Mouse (Mus musculus): ENCODE measurements at regions not wholly inside any gene's neighbourhood (a gene's known extent, or its start where the extent isn't known, plus 50 kb on each side); places are given as distances from the start of the nearest gene placed in this dataset.

DNA sequence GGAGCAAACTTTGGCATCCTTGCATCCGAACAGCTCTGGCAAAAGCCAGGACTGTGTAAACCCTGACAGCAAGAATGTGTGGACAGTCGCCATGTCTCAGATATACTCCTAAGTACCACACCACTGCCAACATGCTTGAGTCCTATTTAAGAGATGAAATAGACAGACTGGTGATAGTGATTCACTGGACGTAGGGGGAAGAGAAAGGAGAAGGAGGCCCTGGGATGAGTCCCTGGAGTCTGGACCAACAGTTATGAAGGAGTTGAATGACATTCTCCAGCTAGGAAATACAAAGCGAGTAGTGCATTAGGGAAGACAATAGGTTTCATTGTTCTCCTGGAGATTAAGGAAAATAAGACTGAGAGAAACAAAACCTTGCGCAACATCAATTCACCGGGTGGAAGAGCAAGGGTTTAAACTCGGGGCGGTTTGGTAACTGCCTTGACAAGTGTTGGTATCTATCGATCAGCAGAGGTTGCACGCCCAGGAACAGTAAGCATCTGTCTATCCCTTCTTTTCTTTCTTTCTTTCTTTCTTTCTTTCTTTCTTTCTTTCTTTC lies 54.3 kb upstream of the Nrbf2 start:
- TF ChIP-seq CTCF (IDR thresholded peaks at IDR 0.05) = no peak
- Histone ChIP-seq H3K4me3 (no peak overlapping the region), H3K27ac (no peak overlapping the region)
- no peak for DNase-seq (ENCODE audit: extremely low spot score in 1 of 2, low spot score in 2 of 2)
- intact Hi-C loops (cut with DNase I) = no loop called here

DNA sequence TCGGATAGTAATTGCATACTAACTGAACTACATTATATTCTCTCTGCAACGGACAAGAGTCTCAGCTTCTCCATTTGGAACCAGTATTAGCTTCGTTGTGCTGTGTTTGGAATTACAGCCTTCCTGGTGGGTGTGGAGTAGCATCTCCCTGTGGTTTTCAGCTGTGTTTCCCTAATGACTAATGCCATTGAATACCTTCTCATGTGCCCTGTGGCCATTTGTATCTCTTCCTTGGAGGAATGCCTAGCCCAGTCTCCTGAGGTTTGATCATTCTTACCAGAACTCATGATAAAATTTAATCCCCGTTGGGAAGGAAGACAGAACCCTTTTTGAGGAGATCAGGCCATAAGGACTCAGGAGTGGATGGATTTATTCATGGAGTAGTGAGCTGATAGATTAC lies 59.6 kb upstream of the Nrbf2 start:
- intact Hi-C loops (cut with DNase I) = no loop called here
- Histone ChIP-seq H3K4me3 (no peak overlapping the region), H3K27ac (no peak overlapping the region)
- TF ChIP-seq CTCF (IDR thresholded peaks at IDR 0.05) = no peak
- no peak for DNase-seq (ENCODE audit: extremely low spot score in 1 of 2, low spot score in 2 of 2)

DNA sequence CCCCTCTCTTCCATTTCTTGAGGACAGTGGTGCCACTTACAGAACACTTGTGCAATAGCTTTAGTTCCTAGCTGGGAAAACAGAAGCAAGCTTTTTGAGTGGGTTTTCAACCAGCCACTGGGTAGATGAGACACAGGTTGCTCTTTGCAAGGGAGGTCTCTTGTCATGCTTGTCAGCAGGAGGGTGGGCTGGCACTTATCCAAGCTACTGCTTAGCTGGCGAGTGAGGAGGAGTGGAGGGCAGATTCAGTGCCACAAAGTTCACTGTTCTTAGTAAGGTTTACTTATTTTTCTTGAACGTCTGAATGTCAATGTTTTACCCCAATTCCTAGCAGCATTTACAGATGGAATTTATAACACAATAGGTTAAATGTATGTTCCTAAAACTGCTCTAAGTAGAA lies 65.9 kb upstream of the Nrbf2 start:
- no peak for DNase-seq (ENCODE audit: extremely low spot score in 1 of 2, low spot score in 2 of 2)
- Histone ChIP-seq H3K27ac (no peak overlapping the region), H3K4me3 (no peak overlapping the region)
- intact Hi-C loops (cut with DNase I) = no loop called here
- TF ChIP-seq CTCF (IDR thresholded peaks at IDR 0.05) = no peak

- intact Hi-C loops (cut with DNase I) = loop anchor here (2.0 kb wide), 2 partner anchors 128 to 176 kb away; no protein-coding TSS in a partner anchor
- Histone ChIP-seq H3K4me3 (no peak overlapping the region), H3K27ac (no peak overlapping the region; the same call in 1 of the 2 replicates)
- peak; percentile 70 to 77 for DNase-seq (ENCODE audit: extremely low spot score in 1 of 2, low spot score in 2 of 2)
- TF ChIP-seq CTCF (IDR thresholded peaks at IDR 0.05) = no peak
These were observed 75.7 kb upstream of the Nrbf2 start for GRCm38 (mm10) chr10:67360793-67361192.

GRCm38 (mm10) chr10:67361281-67361680 lies 76.2 kb upstream of the Nrbf2 start:
- DNase-seq (ENCODE audit: extremely low spot score in 1 of 2, low spot score in 2 of 2) = peak in 1 of 2 experiments; percentile 12
- TF ChIP-seq CTCF (IDR thresholded peaks at IDR 0.05) = no peak
- Histone ChIP-seq H3K27ac (0 out of 2 replicates have a peak overlapping the region, but pooled peaks have one; percentile 36), H3K4me3 (no peak overlapping the region)
- intact Hi-C loops (cut with DNase I) = loop anchor here (2.0 kb wide), 2 partner anchors 128 to 176 kb away; no protein-coding TSS in a partner anchor

DNA sequence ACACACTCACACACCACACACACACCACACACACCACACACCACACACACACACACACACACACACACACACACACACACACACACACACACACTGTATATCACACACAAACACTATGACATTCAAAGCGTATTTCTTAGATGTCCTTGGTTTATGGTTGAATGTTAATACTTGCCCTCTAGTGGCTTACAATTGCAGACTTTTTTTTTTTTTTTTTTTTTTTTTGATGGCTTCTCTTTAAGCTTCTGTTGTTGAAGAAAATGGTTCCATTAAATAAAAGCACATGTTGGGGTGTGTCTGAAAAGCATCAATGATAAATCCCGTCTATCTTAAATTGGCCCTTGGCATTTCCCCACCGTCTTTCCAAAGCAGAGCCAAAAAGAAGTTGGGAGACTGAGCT lies 79.5 kb upstream of the Nrbf2 start:
- TF ChIP-seq CTCF (IDR thresholded peaks at IDR 0.05) = no peak

GRCm38 (mm10) chr10:67365158-67365557 lies 80.1 kb upstream of the Nrbf2 start:
- DNase-seq (ENCODE audit: extremely low spot score in 1 of 2, low spot score in 2 of 2) = no peak
- Histone ChIP-seq H3K4me3 (no peak overlapping the region), H3K27ac (no peak overlapping the region)
- no peak for TF ChIP-seq CTCF (IDR thresholded peaks at IDR 0.05)
- intact Hi-C loops (cut with DNase I) = no loop called here

More for the DNA sequence above, 79.5 kb upstream of the Nrbf2 start:
- intact Hi-C loops (cut with DNase I) = no loop called here
- Histone ChIP-seq H3K27ac (no peak overlapping the region), H3K4me3 (no peak overlapping the region)
- no peak for DNase-seq (ENCODE audit: extremely low spot score in 1 of 2, low spot score in 2 of 2)

- Histone ChIP-seq H3K27ac (no peak overlapping the region), H3K4me3 (no peak overlapping the region)
- no peak for TF ChIP-seq CTCF (IDR thresholded peaks at IDR 0.05)
- intact Hi-C loops (cut with DNase I) = no loop called here
- DNase-seq (ENCODE audit: extremely low spot score in 1 of 2, low spot score in 2 of 2) = no peak
These were observed 87.6 kb upstream of the Nrbf2 start for GRCm38 (mm10) chr10:67372569-67373161.

DNA sequence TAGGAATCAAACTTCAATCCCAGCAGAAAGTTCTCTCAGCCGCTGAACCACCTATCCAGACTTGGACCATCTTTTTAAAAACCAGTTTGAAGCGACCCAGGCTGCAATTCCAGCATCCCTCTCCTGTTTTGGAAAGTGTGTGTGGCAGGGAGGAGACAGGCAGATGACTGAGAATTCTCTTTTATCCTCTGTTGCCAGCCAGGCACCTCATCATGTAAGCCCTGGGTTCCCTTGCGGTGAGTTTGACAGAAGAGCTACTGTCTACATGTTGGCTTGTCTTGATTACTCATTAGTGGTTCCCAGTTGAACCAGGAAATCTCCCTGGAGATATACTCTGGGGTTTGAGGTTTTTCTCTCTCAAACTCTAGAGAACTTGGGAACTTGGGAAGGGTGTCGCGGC lies 91.5 kb upstream of the Nrbf2 start:
- intact Hi-C loops (cut with DNase I) = no loop called here
- DNase-seq (ENCODE audit: extremely low spot score in 1 of 2, low spot score in 2 of 2) = no peak
- Histone ChIP-seq H3K4me3 (no peak overlapping the region), H3K27ac (no peak overlapping the region)
- no peak for TF ChIP-seq CTCF (IDR thresholded peaks at IDR 0.05)

DNA sequence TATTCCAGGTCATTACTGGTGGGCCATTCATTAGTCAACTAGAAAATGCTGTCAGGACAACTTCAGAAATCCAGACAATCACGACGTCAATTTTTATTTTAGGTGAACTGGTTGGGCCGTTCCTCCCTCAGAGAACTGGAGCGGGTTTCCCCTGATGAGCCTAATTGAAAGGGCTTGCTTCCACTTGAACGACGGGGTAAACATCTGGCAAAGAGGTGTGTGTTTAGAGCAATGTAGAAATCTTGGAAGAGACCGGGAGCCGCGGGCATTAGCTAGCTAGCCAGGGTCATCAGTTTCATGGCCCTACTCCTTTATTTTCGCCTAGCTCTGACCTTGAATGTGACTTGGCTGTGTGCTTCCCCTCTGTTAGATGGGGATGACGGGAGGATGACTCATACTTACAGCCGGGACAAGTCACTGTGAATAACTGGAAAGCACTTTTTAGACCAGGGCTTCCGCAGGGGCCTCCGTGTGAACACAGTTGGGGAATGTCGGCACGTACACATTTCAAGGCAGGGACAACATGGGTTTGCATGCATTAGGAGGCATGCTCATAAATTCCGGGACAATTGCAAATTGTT lies 92.6 kb upstream of the Nrbf2 start:
- intact Hi-C loops (cut with DNase I) = no loop called here
- Histone ChIP-seq H3K27ac (no peak overlapping the region), H3K4me3 (no peak overlapping the region)
- no peak for DNase-seq (ENCODE audit: extremely low spot score in 1 of 2, low spot score in 2 of 2)
- no peak for TF ChIP-seq CTCF (IDR thresholded peaks at IDR 0.05)

- DNase-seq (ENCODE audit: extremely low spot score in 1 of 2, low spot score in 2 of 2) = no peak
- no peak for TF ChIP-seq CTCF (IDR thresholded peaks at IDR 0.05)
- intact Hi-C loops (cut with DNase I) = no loop called here
- Histone ChIP-seq H3K4me3 (no peak overlapping the region), H3K27ac (no peak overlapping the region)
These were observed 95.1 kb upstream of the Nrbf2 start for GRCm38 (mm10) chr10:67380174-67380573.

DNA sequence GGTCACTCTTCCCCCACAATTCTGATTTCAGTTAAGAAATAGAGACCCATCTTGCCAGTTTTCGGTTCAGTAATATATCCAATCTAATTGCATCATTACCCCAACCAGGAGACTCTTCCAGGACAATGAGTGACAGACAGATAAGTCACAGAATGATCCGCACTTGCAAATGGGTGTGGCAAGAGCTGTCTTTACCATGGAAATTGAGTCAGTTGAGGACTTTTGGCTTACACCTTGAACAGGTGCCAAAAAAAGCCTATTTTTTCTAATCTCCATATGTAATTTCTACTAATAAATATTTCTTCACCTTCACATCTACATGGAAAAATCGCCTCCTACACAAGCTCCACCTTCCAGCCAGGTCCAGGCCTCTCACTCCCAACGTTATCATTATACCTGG lies 98.2 kb upstream of the Nrbf2 start:
- intact Hi-C loops (cut with DNase I) = no loop called here
- H3K4me3 ChIP-seq = no peak overlapping the region
- no peak for TF ChIP-seq CTCF (IDR thresholded peaks at IDR 0.05)

More for the DNA sequence above, 98.2 kb upstream of the Nrbf2 start:
- no peak overlapping the region for H3K27ac ChIP-seq
- no peak for DNase-seq (ENCODE audit: extremely low spot score in 1 of 2, low spot score in 2 of 2)
